Mouse (Mus musculus) neural tube, embryonic 15.5 days (tissue): ENCODE data around the gene Olfr465-ps1. TPM values are rescaled to one million over a fixed set of nuclear protein-coding genes. Genes with fewer than 3 reads are reported as not detected.

Source experiments
- ATAC-seq: fragments of 200-750 bp; cut with Nextera tagmentation; 2 replicates; pipeline ENCODE4 v1.8.0; 2017; ENCODE audit warnings: mild to moderate bottlenecking, moderate TSS enrichment, moderate library complexity; ENCODE audit not compliant: low FRiP score
- H3K27ac ChIP-seq: fragments of 300-500 bp; sonication (generic); replicated peaks from 2 replicates; pipeline ENCODE4 v1.5.1; 2015; ENCODE audit warnings: mild to moderate bottlenecking, inconsistent platforms
- H3K27me3 ChIP-seq: fragments of 300-500 bp; sonication (generic); replicated peaks from 2 replicates; pipeline ENCODE4 v1.6.1; 2015; ENCODE audit warnings: inconsistent platforms
- H3K36me3 ChIP-seq: fragments of 300-500 bp; sonication (generic); 2 replicates; pipeline ENCODE4 v1.6.1; 2015; ENCODE audit warnings: inconsistent platforms
- H3K4me1 ChIP-seq: fragments of 300-500 bp; sonication (generic); 2 replicates; pipeline ENCODE4 v1.6.1; 2015; ENCODE audit warnings: inconsistent platforms
- H3K4me2 ChIP-seq: fragments of 300-500 bp; sonication (generic); 2 replicates; pipeline ENCODE4 v1.6.1; 2015; ENCODE audit warnings: inconsistent platforms, mild to moderate bottlenecking, moderate library complexity
- H3K4me3 ChIP-seq: fragments of 300-500 bp; sonication (generic); replicated peaks from 2 replicates; pipeline ENCODE4 v1.5.1; 2015; ENCODE audit warnings: mild to moderate bottlenecking, inconsistent platforms
- H3K9ac ChIP-seq: fragments of 300-500 bp; sonication (generic); replicated peaks from 2 replicates; pipeline ENCODE4 v1.6.1; 2015; ENCODE audit warnings: mild to moderate bottlenecking, inconsistent platforms
- H3K9me3 ChIP-seq: fragments of 300-500 bp; sonication (generic); replicated peaks from 2 replicates; pipeline ENCODE4 v1.6.1; 2016; ENCODE audit warnings: inconsistent platforms
- WGBS: fragments of 180-500 bp; shearing (Covaris S2); methylation state at CpG from one replicate; pipeline ENCODE4 v1.1.7; 2015; ENCODE audit warnings: mixed read lengths; 5-methylcytosine and 5-hydroxymethylcytosine counted together
- polyA plus RNA-seq: library from polyadenylated mRNA; unstranded; fragments of >200 nt; fragmentation: Nextera tagmentation; extraction: Ambion mirVana; gene quantifications from 2 replicates; pipeline ENCODE4 v1.2.1, GENCODE M21; 2015

Olfr465-ps1 gene
- polyA plus RNA-seq, 1 experiment from 2014 or later, result not detected

DNA sequence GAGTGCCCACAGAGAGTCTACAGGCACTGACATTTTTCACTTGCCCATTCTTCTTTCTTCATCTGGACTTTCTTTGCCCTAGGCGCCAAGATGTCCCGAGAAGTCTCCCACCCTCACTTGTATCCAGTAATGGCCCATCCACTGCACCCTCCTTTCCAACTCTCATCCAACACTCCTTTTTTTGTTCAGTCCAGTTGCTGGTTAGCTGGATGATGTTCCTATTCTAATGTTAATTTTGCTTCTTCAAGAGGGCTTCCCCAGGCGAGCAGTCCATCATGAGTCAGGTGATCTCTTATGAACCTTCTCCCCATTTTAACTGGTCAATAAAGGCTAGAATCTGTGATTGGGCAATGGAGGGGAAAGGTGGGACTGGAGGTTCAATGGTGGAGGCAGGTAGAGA is 36.2 kb downstream of the Olfr465-ps1 start:
- no peak for ATAC-seq
- Histone ChIP-seq H3K4me3 (no peak overlapping the region), H3K4me2 (no peak overlapping the region), H3K27me3 (no peaks in the 10 kb centered on the region), H3K36me3 (no peaks in the 10 kb centered on the region), H3K9me3 (no peaks in the 10 kb centered on the region), H3K27ac (no peak overlapping the region), H3K4me1 (peaks cover 4% of the 10 kb centered on the region; the same call in 1 of the 2 replicates), H3K9ac (no peak overlapping the region)
- 84% methylated on average over 3 of the region's 3 CpGs for WGBS

DNA sequence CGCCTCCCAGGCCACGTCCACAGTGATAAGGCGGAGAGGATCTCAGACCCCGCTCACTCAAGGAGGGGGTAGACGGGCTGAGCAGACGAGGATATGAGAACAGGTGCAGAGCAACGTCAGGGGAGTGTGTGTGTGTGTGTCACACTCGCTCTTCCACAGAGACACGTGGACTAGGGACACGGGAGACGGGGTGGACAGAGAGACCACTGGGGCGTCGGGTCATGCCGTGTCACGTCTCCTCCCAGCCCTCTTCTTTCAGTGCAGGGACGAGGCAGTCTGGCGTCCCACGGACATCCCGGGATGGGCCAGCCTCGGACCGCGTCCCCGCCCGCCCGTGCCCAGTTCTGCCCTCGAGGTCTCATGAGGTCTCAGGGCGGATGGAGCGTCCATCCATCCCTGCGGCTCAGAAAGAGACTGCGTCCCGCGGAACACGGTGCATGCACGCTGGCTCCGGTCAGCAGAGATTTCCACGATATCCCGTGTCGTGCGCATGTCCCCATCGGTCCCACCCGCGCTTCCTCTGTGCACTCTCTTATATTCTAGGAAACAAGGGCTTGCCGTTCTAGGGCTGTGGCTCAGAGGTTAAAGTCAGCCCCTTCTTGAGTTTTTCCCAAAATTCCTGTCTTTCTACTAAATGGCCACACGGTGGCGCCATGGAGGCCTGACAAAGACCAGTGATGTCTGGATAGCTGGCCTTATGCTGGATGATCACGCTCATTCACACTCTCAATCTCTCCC is 38.0 kb downstream of the Olfr465-ps1 start:
- WGBS, result 25% methylated on average over 36 of the region's 46 CpGs

DNA sequence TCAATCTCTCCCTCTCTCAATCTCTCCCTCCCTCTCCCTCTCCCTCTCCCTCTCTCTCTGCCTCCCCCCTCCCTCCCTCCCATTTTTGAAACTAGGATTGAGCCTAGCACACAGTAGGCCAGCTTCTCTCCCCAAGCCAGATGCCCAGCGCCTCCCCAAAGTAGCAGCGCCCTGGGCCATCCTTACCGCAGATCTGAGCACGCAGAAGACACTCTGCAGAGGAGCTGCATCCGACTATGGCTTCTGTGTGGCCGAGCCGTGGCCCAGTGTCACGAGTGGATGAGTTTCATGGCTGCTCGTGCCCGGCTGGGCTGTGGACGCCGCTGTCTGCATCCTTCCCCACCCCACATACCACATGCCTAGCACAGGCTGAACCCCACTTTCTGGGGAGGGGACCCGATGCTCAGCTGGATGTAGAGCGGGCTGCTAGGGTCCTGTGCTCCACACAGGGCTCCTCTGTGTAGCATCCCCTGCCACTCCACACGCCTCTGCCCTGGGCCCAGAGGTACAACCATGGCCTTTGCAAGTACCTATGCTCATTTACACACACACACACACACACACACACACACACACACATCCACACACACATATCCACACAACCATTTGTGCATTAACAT is 38.7 kb downstream of the Olfr465-ps1 start:
- H3K9ac ChIP-seq, result no peak overlapping the region
- H3K4me1 ChIP-seq, result peaks cover 4% of the 10 kb centered on the region; the same call in 1 of the 2 replicates
- peak; percentile 42; the same call in 1 of the 2 replicates for ATAC-seq
- H3K36me3 ChIP-seq, result no peaks in the 10 kb centered on the region
- no peaks in the 10 kb centered on the region for H3K27me3 ChIP-seq
- no peak overlapping the region for H3K4me3 ChIP-seq
- H3K4me2 ChIP-seq, result 0 out of 2 replicates have a peak overlapping the region, but pooled peaks have one; percentile 76
- H3K27ac ChIP-seq, result no peak overlapping the region
- WGBS, result 60% methylated on average over 15 of the region's 15 CpGs
- H3K9me3 ChIP-seq, result no peaks in the 10 kb centered on the region

More for the DNA sequence above, 38.0 kb downstream of the Olfr465-ps1 start:
- peak; percentile 93 for ATAC-seq
- H3K9ac ChIP-seq, result peak overlapping the region; percentile 54
- H3K4me2 ChIP-seq, result peak overlapping the region; percentile 76
- peak overlapping the region; percentile 42 for H3K4me3 ChIP-seq
- no peaks in the 10 kb centered on the region for H3K9me3 ChIP-seq
- H3K27ac ChIP-seq, result no peak overlapping the region
- H3K4me1 ChIP-seq, result peaks cover 4% of the 10 kb centered on the region; the same call in 1 of the 2 replicates
- H3K27me3 ChIP-seq, result no peaks in the 10 kb centered on the region
- H3K36me3 ChIP-seq, result no peaks in the 10 kb centered on the region

Other genes starting within 250 kb of the Olfr465-ps1 start
- gene Cntnap3, start 234.1 kb upstream of the Olfr465-ps1 start, polyA plus RNA-seq, result 1.1 and 1.3 TPM in 2 replicates
- gene Spata31, start 220.7 kb upstream of the Olfr465-ps1 start, polyA plus RNA-seq, result not detected in 2 replicates
- not detected in 2 replicates for gene Spata31d1c, start 105.0 kb upstream of the Olfr465-ps1 start, polyA plus RNA-seq
- not detected in 2 replicates for gene Prss47, start 85.3 kb upstream of the Olfr465-ps1 start, polyA plus RNA-seq
- gene Mfsd14b, start 25.1 kb upstream of the Olfr465-ps1 start, polyA plus RNA-seq, result 31.6 and 37.3 TPM in 2 replicates
- not detected in 2 replicates for gene Olfr466, start 12.2 kb downstream of the Olfr465-ps1 start, polyA plus RNA-seq
- gene Nlrp4f, start 67.9 kb downstream of the Olfr465-ps1 start, polyA plus RNA-seq, result not detected in 2 replicates
- 0.20 and 0.40 TPM in 2 replicates for gene Gm10775, start 121.5 kb downstream of the Olfr465-ps1 start, polyA plus RNA-seq
- 11.4 and 13.7 TPM in 2 replicates for gene Zfp369, start 140.7 kb downstream of the Olfr465-ps1 start, polyA plus RNA-seq